Mouse (Mus musculus): ENCODE data around the gene Gm21974. TPM values are rescaled to one million over a fixed set of nuclear protein-coding genes. Genes with fewer than 3 reads are reported as not detected.

Gene Gm21974
- polyA plus RNA-seq, 1 experiment from 2014 or later, result not detected

DNA sequence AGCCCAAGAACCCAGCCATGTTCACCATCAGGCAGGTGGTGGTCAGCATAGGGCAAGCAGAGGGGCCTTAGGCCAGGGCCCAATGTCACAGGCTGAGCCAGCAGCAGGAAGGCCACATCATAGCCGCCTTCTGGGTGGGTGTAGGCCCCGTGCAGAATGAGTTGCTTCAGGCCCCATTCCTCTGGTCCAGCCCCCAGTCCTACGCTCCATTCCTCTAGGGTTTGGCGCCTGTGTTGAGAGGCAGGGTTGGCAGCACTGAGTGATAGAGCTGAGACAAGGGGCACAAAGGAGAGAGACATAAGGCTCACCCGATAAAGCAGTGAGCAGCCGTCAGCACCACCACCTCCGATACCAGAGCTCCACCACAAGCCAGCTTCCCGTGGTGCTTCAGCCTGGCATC is 8.1 kb downstream of the Gm21974 start:
- Histone ChIP-seq H3K4me2 (replicated peaks; ENCODE audit: low read depth, low read length) (no peak overlapping the region), H3K27ac (ENCODE audit: low read length) (no peak overlapping the region), H3K4me3 (ENCODE audit: low read depth, low read length) (no peak overlapping the region), H3K27me3 (replicated peaks; ENCODE audit: insufficient read depth, low read length) (no peaks in the 10 kb centered on the region), H3K9ac (replicated peaks; ENCODE audit: low read depth) (no peak overlapping the region), H3K9me3 (ENCODE audit: low read length) (no peaks in the 10 kb centered on the region), H3K4me1 (ENCODE audit: insufficient read depth, low read depth, low read length) (no peaks in the 10 kb centered on the region), H3K36me3 (ENCODE audit: insufficient read depth, low read length) (peaks cover 28% of the 10 kb centered on the region; the same call in 1 of the 2 replicates)
- WGBS, result 86% methylated on average over 8 of the region's 8 CpGs
- ATAC-seq (no peak), DNase-seq (ENCODE audit: low spot score) (no peak)
- TF ChIP-seq EP300 (IDR thresholded peaks at IDR 0.05) (no peak), CTCF (IDR thresholded peaks at IDR 0.05) (no peak)

DNA sequence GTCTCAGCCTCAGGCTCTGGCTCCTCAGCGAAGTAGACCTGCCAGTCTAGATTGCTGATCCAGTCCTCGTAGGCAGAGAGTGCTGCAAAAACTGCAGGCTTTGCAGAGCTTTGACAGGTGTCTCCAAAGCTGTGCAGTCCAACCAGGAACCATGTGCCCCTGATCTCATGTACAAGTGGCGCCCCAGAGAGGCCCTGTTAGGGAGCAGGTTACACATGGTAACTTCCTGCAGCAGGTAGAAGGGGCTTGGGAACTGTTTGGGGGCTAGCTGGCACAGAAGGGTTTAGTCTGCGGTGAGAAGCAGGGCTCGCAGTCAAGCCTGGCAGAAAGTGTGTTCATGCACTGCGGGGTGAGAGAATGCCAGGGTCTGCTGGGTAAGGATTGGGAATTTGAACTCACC is 8.7 kb downstream of the Gm21974 start:
- Histone ChIP-seq H3K27me3 (replicated peaks; ENCODE audit: insufficient read depth, low read length) (no peaks in the 10 kb centered on the region), H3K4me3 (ENCODE audit: low read depth, low read length) (no peak overlapping the region), H3K4me2 (replicated peaks; ENCODE audit: low read depth, low read length) (no peak overlapping the region), H3K36me3 (ENCODE audit: insufficient read depth, low read length) (peaks cover 34% of the 10 kb centered on the region; the same call in 1 of the 2 replicates), H3K27ac (ENCODE audit: low read length) (no peak overlapping the region), H3K9ac (replicated peaks; ENCODE audit: low read depth) (no peak overlapping the region), H3K9me3 (ENCODE audit: low read length) (no peaks in the 10 kb centered on the region), H3K4me1 (ENCODE audit: insufficient read depth, low read depth, low read length) (no peaks in the 10 kb centered on the region)
- 90% methylated on average over 6 of the region's 6 CpGs for WGBS
- DNase-seq (ENCODE audit: low spot score) (no peak), ATAC-seq (no peak)
- TF ChIP-seq EP300 (IDR thresholded peaks at IDR 0.05) (no peak), CTCF (IDR thresholded peaks at IDR 0.05) (no peak)

DNA sequence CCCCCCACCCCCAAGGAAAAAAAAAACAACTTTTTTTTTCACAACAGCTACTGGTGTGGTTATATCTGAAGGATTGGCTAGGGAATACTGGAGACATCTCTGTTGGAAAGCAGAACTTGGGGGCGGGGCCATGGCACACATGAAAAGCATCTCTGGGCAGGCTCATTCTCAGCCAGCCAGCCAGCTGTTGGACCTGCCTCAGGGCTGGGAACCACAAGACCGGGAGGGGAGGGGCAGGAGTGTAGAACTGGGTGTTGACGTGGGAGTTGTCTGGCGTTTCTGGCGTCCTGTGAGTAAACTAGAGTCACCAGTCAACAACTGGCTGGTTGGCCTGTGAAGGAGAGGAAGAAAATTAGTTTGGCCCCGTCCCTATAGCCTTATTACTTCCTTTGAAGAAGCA is 9.3 kb downstream of the Gm21974 start:
- Histone ChIP-seq H3K9me3 (ENCODE audit: low read length) (no peaks in the 10 kb centered on the region), H3K36me3 (ENCODE audit: insufficient read depth, low read length) (peaks cover 40% of the 10 kb centered on the region; the same call in 1 of the 2 replicates), H3K9ac (replicated peaks; ENCODE audit: low read depth) (no peak overlapping the region), H3K4me2 (replicated peaks; ENCODE audit: low read depth, low read length) (no peak overlapping the region), H3K4me3 (ENCODE audit: low read depth, low read length) (no peak overlapping the region), H3K27ac (ENCODE audit: low read length) (no peak overlapping the region), H3K27me3 (replicated peaks; ENCODE audit: insufficient read depth, low read length) (no peaks in the 10 kb centered on the region), H3K4me1 (ENCODE audit: insufficient read depth, low read depth, low read length) (no peaks in the 10 kb centered on the region)
- TF ChIP-seq EP300 (IDR thresholded peaks at IDR 0.05), result no peak
- no peak for TF ChIP-seq CTCF (IDR thresholded peaks at IDR 0.05)
- DNase-seq (ENCODE audit: low spot score) (peak; percentile 76), ATAC-seq (peak; percentile 65)
- 67% methylated on average over 6 of the region's 6 CpGs for WGBS

DNA sequence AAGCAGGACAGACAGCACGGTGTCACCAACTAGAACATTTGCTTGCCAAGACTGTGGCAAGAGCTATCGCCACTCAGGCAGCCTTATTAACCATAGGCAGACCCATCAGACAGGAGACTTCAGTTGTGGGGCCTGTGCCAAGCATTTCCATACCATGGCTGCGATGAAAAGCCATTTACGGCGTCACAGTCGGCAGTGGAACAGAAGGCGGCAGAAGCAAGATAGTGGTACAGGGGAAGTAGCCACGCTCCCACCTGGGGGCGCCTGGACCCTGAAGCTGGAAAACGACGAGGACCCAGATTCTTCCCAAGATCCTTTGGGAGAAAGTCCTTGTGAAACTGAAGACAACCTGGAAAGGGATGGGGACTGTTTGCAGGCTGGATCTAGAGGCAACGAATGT is 14.8 kb downstream of the Gm21974 start:
- WGBS, result 82% methylated on average over 12 of the region's 12 CpGs
- no peak overlapping the region for H3K9ac ChIP-seq (replicated peaks; ENCODE audit: low read depth)
- no peak overlapping the region for H3K4me3 ChIP-seq (ENCODE audit: low read depth, low read length)
- TF ChIP-seq EP300 (IDR thresholded peaks at IDR 0.05) (no peak), CTCF (IDR thresholded peaks at IDR 0.05) (no peak)
- DNase-seq (ENCODE audit: low spot score) (no peak), ATAC-seq (no peak)
- no peaks in the 10 kb centered on the region for H3K4me1 ChIP-seq (ENCODE audit: insufficient read depth, low read depth, low read length)
- no peak overlapping the region for H3K4me2 ChIP-seq (replicated peaks; ENCODE audit: low read depth, low read length)
- no peak overlapping the region for H3K27ac ChIP-seq (ENCODE audit: low read length)
- no peaks in the 10 kb centered on the region for H3K27me3 ChIP-seq (replicated peaks; ENCODE audit: insufficient read depth, low read length)
- peaks cover 56% of the 10 kb centered on the region for H3K36me3 ChIP-seq (ENCODE audit: insufficient read depth, low read length)
- no peaks in the 10 kb centered on the region for H3K9me3 ChIP-seq (ENCODE audit: low read length)

DNA sequence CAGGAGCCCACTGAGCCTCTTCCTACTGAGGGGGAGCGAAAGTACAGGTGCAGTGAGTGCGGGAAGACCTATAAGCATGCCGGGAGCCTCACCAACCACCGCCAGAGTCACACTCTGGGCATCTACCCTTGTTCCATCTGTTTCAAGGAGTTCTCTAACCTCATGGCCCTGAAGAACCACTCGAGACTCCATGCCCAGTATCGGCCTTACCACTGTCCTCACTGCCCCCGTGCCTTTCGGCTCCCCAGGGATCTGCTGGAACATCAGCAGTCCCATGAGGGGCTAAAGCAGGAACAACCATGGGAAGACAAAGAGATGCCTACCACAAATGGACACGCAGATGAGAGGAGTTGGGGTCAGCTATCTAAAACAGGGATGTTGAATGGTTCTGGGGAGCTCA is 16.0 kb downstream of the Gm21974 start:
- no peak overlapping the region for H3K9ac ChIP-seq (replicated peaks; ENCODE audit: low read depth)
- DNase-seq (ENCODE audit: low spot score) (no peak), ATAC-seq (no peak)
- H3K4me3 ChIP-seq (ENCODE audit: low read depth, low read length), result no peak overlapping the region
- peaks cover 48% of the 10 kb centered on the region for H3K36me3 ChIP-seq (ENCODE audit: insufficient read depth, low read length)
- H3K27ac ChIP-seq (ENCODE audit: low read length), result no peak overlapping the region
- peaks cover 5% of the 10 kb centered on the region; the same call in 1 of the 2 replicates for H3K4me1 ChIP-seq (ENCODE audit: insufficient read depth, low read depth, low read length)
- no peak overlapping the region for H3K4me2 ChIP-seq (replicated peaks; ENCODE audit: low read depth, low read length)
- H3K27me3 ChIP-seq (replicated peaks; ENCODE audit: insufficient read depth, low read length), result no peaks in the 10 kb centered on the region
- 97% methylated on average over 9 of the region's 9 CpGs for WGBS
- H3K9me3 ChIP-seq (ENCODE audit: low read length), result no peaks in the 10 kb centered on the region
- TF ChIP-seq EP300 (IDR thresholded peaks at IDR 0.05) (no peak), CTCF (IDR thresholded peaks at IDR 0.05) (no peak)

DNA sequence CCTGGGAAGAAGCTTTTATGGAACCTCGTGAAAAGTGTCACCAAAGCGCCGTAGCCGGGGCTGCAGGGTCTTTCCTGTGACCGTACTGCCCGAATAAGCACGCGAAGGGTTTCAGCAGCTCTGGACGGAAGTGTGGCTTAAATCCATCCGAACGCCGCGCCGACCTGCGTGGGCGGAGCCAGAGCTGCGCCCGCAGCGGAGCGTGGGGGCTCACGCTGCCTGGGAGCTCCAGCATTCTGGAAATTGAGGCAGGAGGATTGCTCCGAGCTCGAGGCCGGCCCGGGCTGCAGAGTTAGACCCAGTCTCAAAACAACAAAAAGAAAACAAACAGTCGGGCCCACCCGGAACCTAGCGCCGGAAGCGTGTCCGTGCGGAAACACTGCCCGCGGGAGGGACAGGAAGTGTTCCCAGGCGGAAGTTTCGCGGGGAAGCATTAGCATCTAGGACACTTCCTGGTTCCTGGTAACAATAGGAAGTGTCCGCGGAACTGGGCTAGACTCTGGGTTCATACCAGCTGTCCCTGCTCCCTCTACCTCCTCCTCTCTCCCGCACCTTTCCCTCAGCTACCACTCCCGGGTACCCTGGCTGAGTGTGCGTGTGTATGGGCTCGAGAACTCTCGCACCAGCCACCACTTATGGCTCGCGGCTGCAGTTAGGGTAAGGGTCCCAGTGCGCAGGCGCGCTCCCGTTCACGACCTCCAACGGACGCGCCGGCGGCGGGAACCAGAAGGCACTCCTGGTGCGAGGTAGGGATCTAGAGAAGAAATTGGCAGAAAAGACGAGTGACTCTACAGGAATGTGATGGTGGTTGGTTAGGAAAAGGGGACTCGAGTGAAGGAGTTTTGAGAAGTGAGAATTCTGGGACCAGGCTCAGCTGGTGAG is 18.5 kb downstream of the Gm21974 start, which contains the start of gene Zfp668:
Zfp668 (minus strand) TSS at position 362 of the 882 bp plus-strand sequence.
- Histone ChIP-seq H3K4me1 (ENCODE audit: insufficient read depth, low read depth, low read length) (peaks cover 5% of the 10 kb centered on the region; the same call in 1 of the 2 replicates), H3K9ac (replicated peaks; ENCODE audit: low read depth) (peak within 1 kb of the TSS; percentile 84), H3K27me3 (replicated peaks; ENCODE audit: insufficient read depth, low read length) (no peaks in the 10 kb centered on the region), H3K27ac (ENCODE audit: low read length) (peak within 1 kb of the TSS; percentile 98), H3K36me3 (ENCODE audit: insufficient read depth, low read length) (peaks cover 33% of the 10 kb centered on the region), H3K9me3 (ENCODE audit: low read length) (no peaks in the 10 kb centered on the region), H3K4me2 (replicated peaks; ENCODE audit: low read depth, low read length) (peak within 1 kb of the TSS; percentile 92), H3K4me3 (ENCODE audit: low read depth, low read length) (peak within 1 kb of the TSS; percentile 89)
- DNase-seq (ENCODE audit: low spot score), result peak; percentile 96
- WGBS, result 1% methylated on average over 60 of the region's 60 CpGs
- no peak for TF ChIP-seq EP300 (IDR thresholded peaks at IDR 0.05)
- TF ChIP-seq CTCF (IDR thresholded peaks at IDR 0.05), result no peak
- ATAC-seq, result peak; percentile 67
